Mouse (Mus musculus) ES-E14 (cell line): ENCODE data around the gene Tas2r134. TPM values are rescaled to one million over a fixed set of nuclear protein-coding genes. Genes with fewer than 3 reads are reported as not detected.

Experiments used
- DNase-seq: peaks from one replicate; pipeline ENCODE4 v3.0.0-alpha.2; 2013; ENCODE audit warnings: low read depth, low spot score
- H3K27ac ChIP-seq: 2 replicates; pipeline ENCODE4 v1.5.1; 2012; ENCODE audit warnings: low read depth, mild to moderate bottlenecking, low read length, moderate library complexity, mixed read lengths; ENCODE audit not compliant: poor library complexity, insufficient read depth, severe bottlenecking
- H3K36me3 ChIP-seq: 2 replicates; pipeline ENCODE4 v1.6.1; 2012; ENCODE audit warnings: mild to moderate bottlenecking, low read length, moderate library complexity, mixed read lengths; ENCODE audit not compliant: control insufficient read depth, poor library complexity, insufficient read depth, severe bottlenecking
- H3K4me1 ChIP-seq, 2 experiments: fragments of 150-350 bp in 1 of 2; sonication (generic) in 1 of 2; 2 replicates each; pipeline ENCODE4 v1.6.1; 2012; ENCODE audit warnings: low read length in 2 of 2, mild to moderate bottlenecking in 1 of 2, mixed read lengths in 1 of 2; ENCODE audit not compliant: control insufficient read depth in 2 of 2, insufficient read depth in 2 of 2, poor library complexity in 1 of 2
- H3K4me3 ChIP-seq, 2 experiments: fragments of 150-350 bp in 1 of 2; sonication (generic) in 1 of 2; 2 replicates each; pipeline ENCODE4 v1.5.1; 2012; ENCODE audit warnings: low read length in 2 of 2, low read depth in 1 of 2, mild to moderate bottlenecking in 1 of 2, mixed read lengths in 1 of 2; ENCODE audit not compliant: insufficient read depth in 1 of 2, poor library complexity in 1 of 2, severe bottlenecking in 1 of 2
- H3K9ac ChIP-seq: 2 replicates; pipeline ENCODE4 v1.6.1; 2012; ENCODE audit warnings: low read depth, mild to moderate bottlenecking, low read length, mixed read lengths; ENCODE audit not compliant: poor library complexity, insufficient read depth, severe bottlenecking
- H3K9me3 ChIP-seq: fragments of 150-350 bp; sonication (generic); 2 replicates; pipeline ENCODE4 v1.6.1; 2012; ENCODE audit warnings: low read depth, mild to moderate bottlenecking, low read length; ENCODE audit not compliant: control insufficient read depth, insufficient read depth
- CHD2 ChIP-seq: IDR thresholded peaks from 2 replicates; pipeline ENCODE4 v1.6.1; 2014; ENCODE audit warnings: mild to moderate bottlenecking, low read depth, low read length, inconsistent platforms
- ZC3H11A ChIP-seq: IDR thresholded peaks from 2 replicates; pipeline ENCODE4 v1.6.1; 2012; ENCODE audit warnings: low read depth, mild to moderate bottlenecking, inconsistent platforms, low read length, borderline replicate concordance
- in situ Hi-C, 2 experiments: fragments of 600-800 bp; cut with MboI; formaldehyde crosslinking; loops; one replicate each; pipeline ENCODE4 v1.15.1; 2025; ENCODE audit warnings: low sequenced_read_pairs in 2 of 2, inconsistent platforms in 1 of 2; ENCODE audit not compliant: unreplicated experiment in 2 of 2
- total RNA-seq: library from RNA; depleted of rRNA; stranded (reverse); fragments of 300-350 nt; gene quantifications from 2 replicates; pipeline ENCODE4 v1.2.3, GENCODE M21; 2012

Tas2r134 gene
- total RNA-seq, 1 experiment, result not detected

GRCm38 (mm10) chr2:51674321-51674720, 47.0 kb downstream of the Tas2r134 start:
- no peaks in the 10 kb centered on the region for H3K9me3 ChIP-seq
- H3K4me1 ChIP-seq, result no peaks in the 10 kb centered on the region
- no peak overlapping the region for H3K4me3 ChIP-seq
- H3K27ac ChIP-seq, result no peak overlapping the region
- in situ Hi-C loops, result no loop called here
- DNase-seq, result no peak
- no peak for TF ChIP-seq CHD2
- TF ChIP-seq ZC3H11A, result no peak
- no peak overlapping the region for H3K9ac ChIP-seq
- no peaks in the 10 kb centered on the region for H3K36me3 ChIP-seq
